Mouse (Mus musculus): Measurements from ENCODE around the gene Dio3. TPM values are rescaled to one million over a fixed set of nuclear protein-coding genes. Genes with fewer than 3 reads are reported as not detected.

Dio3 gene
- polyA plus RNA-seq, 1 experiment, result not detected

GRCm38 (mm10) chr12:110252163-110252575 is 26.7 kb upstream of the Dio3 start:
- 32% methylated on average over 10 of the region's 10 CpGs for WGBS
- no peak for TF ChIP-seq POLR2A (IDR thresholded peaks at IDR 0.05; ENCODE audit: insufficient read depth, low read depth, low read length)
- no peak overlapping the region for H3K27ac ChIP-seq (ENCODE audit: insufficient read depth, low read depth, low read length)
- H3K4me3 ChIP-seq (ENCODE audit: insufficient read depth, low read depth, low read length), result no peak overlapping the region
- H3K4me1 ChIP-seq (ENCODE audit: control insufficient read depth, insufficient read depth, low read length), result peaks cover 34% of the 10 kb centered on the region

- TF ChIP-seq CTCF (IDR thresholded peaks at IDR 0.05; ENCODE audit: insufficient read depth, low read depth, low read length), result no peak
- Histone ChIP-seq H3K4me1 (ENCODE audit: control insufficient read depth, insufficient read depth, low read length) (peaks cover 32% of the 10 kb centered on the region), H3K27ac (ENCODE audit: insufficient read depth, low read depth, low read length) (no peak overlapping the region), H3K4me3 (ENCODE audit: insufficient read depth, low read depth, low read length) (no peak overlapping the region)
- WGBS, result 60% methylated on average over 10 of the region's 10 CpGs
Observed at GRCm38 (mm10) chr12:110255731-110256130, 23.1 kb upstream of the Dio3 start.

GRCm38 (mm10) chr12:110256478-110257220 is 22.2 kb upstream of the Dio3 start:
- Histone ChIP-seq H3K4me3 (ENCODE audit: insufficient read depth, low read depth, low read length) (no peak overlapping the region), H3K4me1 (ENCODE audit: control insufficient read depth, insufficient read depth, low read length) (peaks cover 22% of the 10 kb centered on the region), H3K27ac (ENCODE audit: insufficient read depth, low read depth, low read length) (no peak overlapping the region)
- 55% methylated on average over 14 of the region's 14 CpGs for WGBS
- no peak for TF ChIP-seq CTCF (IDR thresholded peaks at IDR 0.05; ENCODE audit: insufficient read depth, low read depth, low read length)
- TF ChIP-seq POLR2A (IDR thresholded peaks at IDR 0.05; ENCODE audit: insufficient read depth, low read depth, low read length), result no peak

GRCm38 (mm10) chr12:110268226-110268625 is 10.6 kb upstream of the Dio3 start:
- 81% methylated on average over 3 of the region's 3 CpGs for WGBS
- 0 out of 2 replicates have a peak, but pooled peaks cover 8% of the 10 kb centered on the region for H3K4me1 ChIP-seq (ENCODE audit: control insufficient read depth, insufficient read depth, low read length)
- TF ChIP-seq CTCF (IDR thresholded peaks at IDR 0.05; ENCODE audit: insufficient read depth, low read depth, low read length) (no peak), POLR2A (IDR thresholded peaks at IDR 0.05; ENCODE audit: insufficient read depth, low read depth, low read length) (no peak)
- H3K27ac ChIP-seq (ENCODE audit: insufficient read depth, low read depth, low read length), result no peak overlapping the region
- no peak overlapping the region for H3K4me3 ChIP-seq (ENCODE audit: insufficient read depth, low read depth, low read length)

GRCm38 (mm10) chr12:110269686-110270085 is 9.2 kb upstream of the Dio3 start:
- no peak overlapping the region for H3K4me3 ChIP-seq (ENCODE audit: insufficient read depth, low read depth, low read length)
- no peak overlapping the region for H3K27ac ChIP-seq (ENCODE audit: insufficient read depth, low read depth, low read length)
- WGBS, result 66% methylated on average over 4 of the region's 4 CpGs
- 0 out of 2 replicates have a peak, but pooled peaks cover 8% of the 10 kb centered on the region for H3K4me1 ChIP-seq (ENCODE audit: control insufficient read depth, insufficient read depth, low read length)
- no peak for TF ChIP-seq POLR2A (IDR thresholded peaks at IDR 0.05; ENCODE audit: insufficient read depth, low read depth, low read length)
- TF ChIP-seq CTCF (IDR thresholded peaks at IDR 0.05; ENCODE audit: insufficient read depth, low read depth, low read length), result no peak

GRCm38 (mm10) chr12:110276034-110276433 is 2.8 kb upstream of the Dio3 start:
- H3K27ac ChIP-seq (ENCODE audit: insufficient read depth, low read depth, low read length), result no peak overlapping the region
- no peak overlapping the region for H3K4me3 ChIP-seq (ENCODE audit: insufficient read depth, low read depth, low read length)
- peaks cover 5% of the 10 kb centered on the region; the same call in 1 of the 2 replicates for H3K4me1 ChIP-seq (ENCODE audit: control insufficient read depth, insufficient read depth, low read length)
- 84% methylated on average over 1 of the region's 1 CpGs for WGBS
- TF ChIP-seq CTCF (IDR thresholded peaks at IDR 0.05; ENCODE audit: insufficient read depth, low read depth, low read length), result no peak
- TF ChIP-seq POLR2A (IDR thresholded peaks at IDR 0.05; ENCODE audit: insufficient read depth, low read depth, low read length), result no peak

GRCm38 (mm10) chr12:110277259-110277964 is 1.5 kb upstream of the Dio3 start:
- 8% methylated on average over 33 of the region's 33 CpGs for WGBS
- peak overlapping the region; percentile 36; the same call in 1 of the 2 replicates for H3K4me3 ChIP-seq (ENCODE audit: insufficient read depth, low read depth, low read length)
- peaks cover 10% of the 10 kb centered on the region for H3K4me1 ChIP-seq (ENCODE audit: control insufficient read depth, insufficient read depth, low read length)
- H3K27ac ChIP-seq (ENCODE audit: insufficient read depth, low read depth, low read length), result no peak overlapping the region
- no peak for TF ChIP-seq CTCF (IDR thresholded peaks at IDR 0.05; ENCODE audit: insufficient read depth, low read depth, low read length)
- no peak for TF ChIP-seq POLR2A (IDR thresholded peaks at IDR 0.05; ENCODE audit: insufficient read depth, low read depth, low read length)

- WGBS, result 2% methylated on average over 49 of the region's 58 CpGs
- no peak for TF ChIP-seq POLR2A (IDR thresholded peaks at IDR 0.05; ENCODE audit: insufficient read depth, low read depth, low read length)
- Histone ChIP-seq H3K4me1 (ENCODE audit: control insufficient read depth, insufficient read depth, low read length) (peaks cover 10% of the 10 kb centered on the region), H3K27ac (ENCODE audit: insufficient read depth, low read depth, low read length) (no peak overlapping the region), H3K4me3 (ENCODE audit: insufficient read depth, low read depth, low read length) (peak overlapping the region; percentile 36)
Observed at GRCm38 (mm10) chr12:110277965-110278307, 932 bp upstream of the Dio3 start.

GRCm38 (mm10) chr12:110280373-110280772 is 1.5 kb downstream of the Dio3 start:
- peaks cover 12% of the 10 kb centered on the region for H3K4me1 ChIP-seq (ENCODE audit: control insufficient read depth, insufficient read depth, low read length)
- no peak overlapping the region for H3K27ac ChIP-seq (ENCODE audit: insufficient read depth, low read depth, low read length)
- WGBS, result 2% methylated on average over 22 of the region's 22 CpGs
- no peak for TF ChIP-seq CTCF (IDR thresholded peaks at IDR 0.05; ENCODE audit: insufficient read depth, low read depth, low read length)
- TF ChIP-seq POLR2A (IDR thresholded peaks at IDR 0.05; ENCODE audit: insufficient read depth, low read depth, low read length), result no peak
- no peak overlapping the region for H3K4me3 ChIP-seq (ENCODE audit: insufficient read depth, low read depth, low read length)
